Mouse (Mus musculus) neural tube, embryonic 10.5 days (tissue): Measurements from ENCODE around the gene Senp3.
"Not testable (repeated sequence)": the region's sequence is repeated elsewhere in the genome, so short reads cannot be mapped to it uniquely, and the experiment has no call there.

Experiments
- DNase-seq: peaks from one replicate; pipeline ENCODE4 v3.0.0-alpha.2; 2017; ENCODE audit warnings: low spot score; ENCODE audit errors: extremely low spot score

The Senp3 gene

DNA sequence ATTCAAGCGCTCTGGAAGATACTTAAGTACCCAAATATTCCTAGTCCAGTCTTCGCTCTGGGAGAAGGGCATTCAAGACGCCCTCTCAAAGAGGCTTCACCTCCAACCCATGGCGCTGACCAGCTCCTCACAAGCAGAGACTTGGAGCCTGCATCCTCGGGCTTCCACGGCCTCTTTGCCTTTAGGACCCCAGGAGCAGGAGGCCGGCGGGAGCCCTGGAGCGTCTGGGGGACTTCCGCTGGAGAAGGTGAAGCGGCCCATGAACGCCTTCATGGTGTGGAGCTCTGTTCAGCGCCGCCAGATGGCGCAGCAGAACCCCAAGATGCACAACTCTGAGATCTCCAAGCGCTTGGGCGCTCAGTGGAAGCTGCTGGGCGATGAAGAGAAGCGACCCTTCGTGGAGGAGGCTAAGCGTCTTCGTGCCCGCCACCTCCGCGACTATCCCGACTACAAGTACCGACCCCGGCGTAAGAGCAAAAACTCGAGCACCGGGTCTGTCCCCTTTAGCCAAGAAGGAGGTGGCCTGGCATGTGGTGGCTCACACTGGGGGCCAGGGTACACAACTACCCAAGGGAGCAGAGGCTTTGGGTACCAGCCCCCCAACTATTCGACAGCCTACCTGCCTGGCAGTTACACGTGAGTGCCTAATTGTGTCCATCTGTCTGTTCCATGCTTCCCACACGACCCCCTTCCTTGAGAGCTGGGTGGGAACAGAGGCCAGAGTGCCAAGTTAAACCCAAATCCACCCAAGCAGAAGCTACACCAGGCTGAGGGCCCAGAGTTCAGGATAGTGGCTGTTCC, 26.4 kb downstream of the Senp3 start, which contains the start of gene Sox15:
Sox15 (plus strand) TSS at position 51 of the 801 bp plus-strand sequence.
- DNase-seq: peak; percentile 73

DNA sequence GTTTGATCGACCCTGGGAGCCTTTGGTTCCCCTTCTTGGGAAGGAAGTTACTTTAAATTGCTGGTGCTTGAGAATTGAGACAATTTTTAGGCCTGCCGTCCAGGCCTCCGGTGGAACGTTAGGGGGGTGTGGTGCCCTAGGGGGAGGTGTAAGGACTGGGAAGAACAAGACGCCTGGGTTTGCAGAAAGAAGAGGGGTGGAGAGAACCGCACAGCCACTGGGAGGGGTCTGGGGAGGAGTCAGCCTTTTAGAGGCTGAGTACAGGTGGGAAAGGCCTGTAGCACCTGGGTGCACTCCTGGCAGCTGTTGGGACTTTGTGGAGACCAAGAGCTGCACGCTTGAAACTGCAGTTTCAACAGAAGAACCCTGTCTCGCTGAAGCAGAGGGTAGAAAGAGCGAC, 27.1 kb downstream of the Senp3 start:
- DNase-seq: no peak

DNA sequence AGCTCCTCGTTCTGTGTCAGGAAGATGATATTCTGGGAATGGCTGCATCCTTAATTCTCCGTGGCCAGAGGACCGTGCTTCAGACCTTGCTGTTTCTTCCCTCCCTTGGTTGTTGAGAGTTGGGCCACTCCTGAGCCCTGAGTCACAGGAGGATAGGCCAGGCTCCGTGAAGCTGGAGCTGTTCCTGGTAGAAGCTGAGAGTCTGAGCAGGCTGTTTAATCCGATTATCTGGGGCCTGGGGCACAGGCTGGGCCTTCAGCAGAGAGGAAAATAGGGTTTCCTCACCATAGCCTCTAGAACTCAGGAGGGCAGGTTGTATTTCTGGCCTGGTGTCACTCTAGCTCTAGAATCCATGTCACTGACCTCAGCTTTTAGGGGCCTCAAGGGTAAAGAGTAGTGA, 28.5 kb downstream of the Senp3 start:
- DNase-seq: no peak

DNA sequence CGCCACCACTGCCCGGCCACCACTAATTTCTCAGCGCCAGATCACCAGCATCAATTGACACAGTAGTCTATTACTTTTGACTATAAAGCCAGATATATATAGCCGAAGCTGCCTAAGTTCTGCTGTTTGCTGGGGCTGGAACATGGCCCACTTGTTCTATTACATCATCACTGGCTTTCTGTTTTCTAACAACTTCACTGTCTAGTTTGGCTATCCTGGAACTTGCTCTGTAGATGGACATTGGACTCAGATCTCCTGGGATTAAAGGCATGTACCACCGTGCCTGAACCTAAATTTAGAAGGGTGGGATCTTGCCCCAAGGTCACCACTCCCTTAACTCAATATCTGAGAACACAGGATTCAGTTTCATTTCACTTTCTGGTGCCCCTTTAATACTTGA, 36.0 kb downstream of the Senp3 start:
- DNase-seq: no peak

DNA sequence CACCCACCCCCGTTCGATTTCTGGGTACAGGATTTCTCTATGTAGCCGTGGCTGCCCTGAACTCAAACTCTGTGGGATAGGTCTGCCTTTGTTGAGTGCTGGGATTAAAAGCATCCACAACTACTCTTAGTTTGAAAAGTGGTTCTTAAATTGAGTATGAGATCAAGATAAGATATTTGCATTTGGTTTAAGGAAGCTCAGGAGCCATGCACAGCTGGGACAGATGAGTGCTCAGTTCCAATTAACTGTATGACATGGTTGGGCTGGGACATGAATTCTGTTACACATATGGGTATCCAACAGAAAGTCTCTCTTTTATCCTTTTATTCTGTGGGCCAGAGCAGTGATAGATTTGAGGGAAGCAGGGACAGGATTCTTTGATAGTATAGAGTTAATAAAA, 46.4 kb downstream of the Senp3 start:
- no peak for DNase-seq

DNA sequence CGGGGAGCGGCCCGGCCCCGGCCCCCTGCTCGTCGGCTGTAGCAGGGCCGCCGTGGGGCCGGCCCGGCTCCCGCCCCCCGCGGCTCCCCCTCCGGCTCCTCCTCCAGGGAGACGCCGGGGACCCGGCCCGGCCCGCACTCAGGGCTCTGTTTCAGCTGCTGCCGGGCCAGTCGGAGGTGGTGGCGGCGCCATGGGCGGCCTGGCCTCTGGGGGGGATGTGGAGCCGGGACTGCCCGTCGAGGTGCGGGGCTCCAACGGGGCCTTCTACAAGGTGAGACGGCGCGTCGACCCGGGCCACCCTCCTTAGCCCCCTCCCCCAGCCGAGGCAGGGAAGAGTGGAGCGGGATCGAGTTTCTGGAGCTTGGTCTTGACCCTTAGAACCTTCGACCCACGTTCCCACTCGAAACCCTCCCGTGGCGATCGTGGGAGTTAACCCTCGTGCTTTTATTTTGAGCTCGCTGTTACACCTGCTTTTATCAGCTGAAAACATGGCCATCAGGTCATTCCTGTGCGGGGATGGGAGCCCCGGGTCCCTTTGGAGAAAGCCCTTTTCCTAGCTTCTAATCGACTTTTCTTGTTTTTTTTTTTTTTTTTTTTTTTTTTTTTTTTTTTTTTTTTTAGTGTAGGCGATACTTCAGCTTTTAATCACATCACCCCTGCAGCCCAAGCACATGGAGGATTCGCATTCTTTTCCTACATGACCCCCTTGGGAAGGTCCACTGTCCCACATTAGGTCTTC, 48.6 kb downstream of the Senp3 start:
- no peak for DNase-seq

DNA sequence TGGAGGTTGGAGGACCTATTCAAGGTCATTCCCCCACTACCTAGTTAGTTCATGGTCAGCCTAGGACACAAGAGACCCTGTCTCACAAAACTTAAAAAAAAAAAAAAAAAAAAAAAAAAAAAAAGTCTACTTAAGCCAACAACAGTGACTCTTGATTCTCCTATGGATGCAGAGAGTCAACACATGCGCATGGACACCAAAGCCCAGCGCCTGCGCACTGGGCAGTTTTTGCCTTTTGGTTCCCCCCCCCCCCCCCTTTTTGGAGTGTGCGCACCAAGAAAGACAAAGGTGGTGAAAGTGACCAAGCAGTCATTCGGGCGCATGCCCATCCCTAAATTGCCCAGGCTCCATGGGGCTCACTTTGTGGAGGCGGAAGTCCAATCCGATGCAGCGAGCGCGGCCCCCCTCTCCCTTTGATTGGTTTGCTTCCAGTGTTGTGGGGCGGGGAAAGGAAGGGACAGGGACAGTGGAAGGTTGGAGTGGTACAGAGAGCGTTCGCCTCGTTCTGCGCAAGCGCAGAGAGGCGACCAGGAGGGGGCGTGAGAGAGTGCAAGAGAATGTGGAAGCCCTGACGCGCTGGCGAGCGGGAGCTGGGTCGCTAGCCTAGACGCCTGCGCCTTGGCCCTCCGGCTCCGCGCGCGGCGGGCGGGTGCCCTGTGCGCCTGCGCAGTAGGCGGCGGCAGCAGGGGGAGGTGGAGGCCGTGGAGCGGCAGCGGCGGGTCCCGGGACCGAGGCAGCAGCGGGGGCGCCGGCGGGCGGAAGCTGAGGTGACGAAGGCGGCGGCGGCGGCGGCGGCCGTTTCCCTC, 49.4 kb downstream of the Senp3 start, which contains the start of gene Fxr2:
Fxr2 (plus strand) TSS at position 707 of the 806 bp plus-strand sequence.
- DNase-seq: peak; percentile 100

DNA sequence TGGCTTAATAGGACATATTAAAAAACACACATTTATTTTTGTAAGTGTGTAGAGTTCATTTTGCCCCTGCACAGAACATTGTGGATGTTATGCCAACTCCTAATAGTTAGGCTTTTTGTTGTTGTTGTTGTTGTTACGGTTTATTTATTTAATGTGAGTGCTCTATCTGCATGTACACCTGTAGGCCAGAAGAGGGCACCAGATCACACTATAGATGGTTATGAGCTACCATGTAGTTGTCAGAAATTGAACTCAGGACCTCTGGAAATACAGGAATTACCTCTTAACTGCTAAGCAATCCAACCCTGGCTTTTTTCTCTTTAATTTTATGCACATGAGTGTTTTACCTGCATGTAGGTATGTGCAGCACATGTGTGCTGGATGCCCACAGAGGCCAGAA, 52.1 kb downstream of the Senp3 start:
- no peak for DNase-seq

DNA sequence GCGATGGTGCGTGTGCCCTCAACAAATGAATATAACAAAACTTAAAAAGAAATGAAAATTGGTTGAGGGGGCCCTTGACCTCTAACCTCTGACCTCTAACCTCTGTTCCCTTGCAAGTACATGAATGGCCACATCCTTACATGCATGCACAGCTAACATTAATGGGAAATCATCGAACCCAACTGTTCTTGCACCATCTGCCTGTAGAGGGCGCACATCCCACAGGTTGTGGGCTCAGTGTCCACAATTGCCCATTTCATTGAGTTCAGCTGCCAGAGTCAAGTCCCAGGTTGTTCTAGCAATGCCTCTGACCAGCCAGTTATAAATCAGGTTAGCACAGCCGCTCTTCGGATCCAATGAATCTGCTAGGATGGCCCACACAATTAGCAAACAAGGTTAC, 53.6 kb downstream of the Senp3 start:
- peak; percentile 88 for DNase-seq

DNA sequence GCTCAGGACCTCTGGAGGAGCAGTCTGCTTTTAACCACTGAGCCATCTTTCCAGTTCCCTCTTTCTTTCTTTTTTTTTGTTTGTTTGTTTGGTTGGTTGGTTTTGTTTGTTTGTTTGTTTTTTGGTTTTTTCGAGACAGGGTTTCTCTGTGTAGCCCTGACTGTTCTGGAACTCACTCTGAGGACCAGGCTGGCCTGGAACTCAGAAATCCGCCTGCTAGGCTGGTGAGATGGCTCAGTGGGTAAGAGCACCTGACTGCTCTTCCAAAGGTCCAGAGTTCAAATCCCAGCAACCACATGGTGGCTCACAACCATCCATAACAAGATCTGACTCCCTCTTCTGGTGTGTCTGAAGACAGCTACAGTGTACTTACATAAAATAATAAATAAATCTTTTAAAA, 57.5 kb downstream of the Senp3 start:
- not testable (repeated sequence) for DNase-seq
